Mouse (Mus musculus): ENCODE measurements around the gene Cyp1a2.

GRCm38 (mm10) chr9:57664616-57665015, 18.9 kb downstream of the Cyp1a2 start:
- TF ChIP-seq POLR2A (IDR thresholded peaks at IDR 0.05; ENCODE audit: borderline replicate concordance, extremely low read depth, low read depth, low read length) (no peak), CTCF (IDR thresholded peaks at IDR 0.05; ENCODE audit: insufficient read depth, low read length) (no peak)
